In the genomic region with DNA sequence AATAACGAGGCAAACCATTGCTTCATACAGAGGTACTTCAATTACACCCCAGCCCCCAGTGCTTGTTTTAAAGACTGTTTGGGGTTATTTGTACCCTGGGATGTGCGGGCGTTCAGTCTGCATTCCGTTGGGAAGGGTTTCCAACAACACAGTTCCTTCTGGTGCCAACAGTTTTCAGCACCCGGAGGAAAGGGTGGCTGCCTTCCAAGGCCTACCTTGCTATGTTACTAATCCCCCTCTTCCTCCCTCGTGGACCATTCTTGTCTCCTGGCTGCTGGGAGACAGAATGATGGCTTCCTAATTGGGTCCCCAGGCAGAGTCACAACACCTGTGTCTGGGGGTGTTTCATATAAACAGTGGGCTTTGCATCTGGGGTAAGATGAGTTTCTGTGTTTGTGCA, we compare ENCODE assay signal across 12 mouse cellular contexts.
A peak's percentile ranks its signal among the peaks of the same experiment; 100 is the strongest.
DNase-seq lines count a peak whose midpoint lies in the region; ATAC-seq and TF ChIP-seq lines count a peak whose summit lies in the region.
"Had no signal": no experiment of that assay in that cellular context is flagged by ENCODE, and none has a peak within 500 bp of the region (broad histone marks: within the 10 kb centered on the region; RNA-seq: fewer than 3 reads in every experiment).

No protein-coding gene starts in this region.

- ATAC-seq in lung, postnatal 0 days = no peak
- ATAC-seq in heart, embryonic 16.5 days (replicated peaks; ENCODE audit: extremely low read depth, insufficient read depth, low FRiP score) = peak; percentile 18; the same call in 1 of the 2 replicates

- H3K9ac ChIP-seq in lung, postnatal 0 days (replicated peaks; ENCODE audit: low read depth) = no peak overlapping the region
- no peak overlapping the region for H3K9ac ChIP-seq in heart, embryonic 16.5 days (ENCODE audit: low read length)
- H3K9ac ChIP-seq: embryonic facial prominence, embryonic 12.5 days; hindbrain, embryonic 12.5 days; neural tube, embryonic 12.5 days had no signal

- no peak for TF ChIP-seq CTCF in lung, postnatal 0 days (IDR thresholded peaks at IDR 0.05)
- no peak for TF ChIP-seq CTCF in lung, adult 2 months (IDR thresholded peaks at IDR 0.05; ENCODE audit: insufficient read depth, low read length)

- H3K4me1 ChIP-seq in lung, postnatal 0 days (ENCODE audit: insufficient read depth, low read depth, low read length) = peaks cover 9% of the 10 kb centered on the region; the same call in 1 of the 2 replicates
- peaks cover 4% of the 10 kb centered on the region for H3K4me1 ChIP-seq in lung, adult 2 months (ENCODE audit: control insufficient read depth, insufficient read depth, low read length)
- H3K4me1 ChIP-seq in heart, embryonic 16.5 days (ENCODE audit: control insufficient read depth, insufficient read depth, low read length) = peaks cover 56% of the 10 kb centered on the region
- H3K4me1 ChIP-seq: neural tube, embryonic 12.5 days had no signal

- TF ChIP-seq POLR2A in lung, adult 2 months (IDR thresholded peaks at IDR 0.05; ENCODE audit: borderline replicate concordance, extremely low read depth, low read depth, low read length) = no peak

- no peak overlapping the region for H3K4me3 ChIP-seq in lung, postnatal 0 days (ENCODE audit: low read depth, low read length)
- H3K4me3 ChIP-seq in lung, adult 2 months (replicated peaks; ENCODE audit: extremely low read depth, low read depth, low read length) = no peak overlapping the region
- H3K4me3 ChIP-seq in heart, embryonic 16.5 days (ENCODE audit: low read length) = no peak overlapping the region
- H3K4me3 ChIP-seq: embryonic facial prominence, embryonic 12.5 days; hindbrain, embryonic 12.5 days; neural tube, embryonic 12.5 days had no signal

- no peak for DNase-seq in lung, postnatal 0 days (ENCODE audit: low spot score)
- no peak for DNase-seq in lung, adult 2 months
- DNase-seq in layer of hippocampus, postnatal 14 days (ENCODE audit: low spot score in 2 of 2) = peak; percentile 37 to 64
- DNase-seq in right cerebral cortex, postnatal 14 days = peak; percentile 52
- no peak for DNase-seq in spleen, adult 18-20 months
- DNase-seq in adrenal gland, postnatal 4 days (ENCODE audit: low spot score in 2 of 2) = no peak
- DNase-seq in Muller cell, postnatal 12 days (ENCODE audit: inconsistent ontology term) = no peak
- DNase-seq: adrenal gland, postnatal 25 days had no signal

- TF ChIP-seq EP300 in lung, postnatal 0 days (IDR thresholded peaks at IDR 0.05) = no peak

- H3K27ac ChIP-seq in lung, postnatal 0 days (ENCODE audit: low read length) = peak overlapping the region; percentile 72; the same call in 1 of the 2 replicates
- peak overlapping the region; percentile 72 for H3K27ac ChIP-seq in heart, embryonic 16.5 days (ENCODE audit: low read length)
- H3K27ac ChIP-seq: embryonic facial prominence, embryonic 12.5 days; hindbrain, embryonic 12.5 days; neural tube, embryonic 12.5 days had no signal

- H3K4me2 ChIP-seq in lung, postnatal 0 days (replicated peaks; ENCODE audit: low read depth, low read length) = no peak overlapping the region
- H3K4me2 ChIP-seq in heart, embryonic 16.5 days (ENCODE audit: low read depth, low read length) = no peak overlapping the region
- H3K4me2 ChIP-seq: embryonic facial prominence, embryonic 12.5 days; hindbrain, embryonic 12.5 days; neural tube, embryonic 12.5 days had no signal

- no peaks in the 10 kb centered on the region for H3K27me3 ChIP-seq in lung, postnatal 0 days (replicated peaks; ENCODE audit: insufficient read depth, low read length)
- H3K27me3 ChIP-seq in heart, embryonic 16.5 days (ENCODE audit: control insufficient read depth, insufficient read depth, low read length) = no peaks in the 10 kb centered on the region
- H3K27me3 ChIP-seq: embryonic facial prominence, embryonic 12.5 days; hindbrain, embryonic 12.5 days; neural tube, embryonic 12.5 days had no signal

- H3K9me3 ChIP-seq in lung, postnatal 0 days (ENCODE audit: low read length) = no peaks in the 10 kb centered on the region
- no peaks in the 10 kb centered on the region for H3K9me3 ChIP-seq in heart, embryonic 16.5 days (replicated peaks; ENCODE audit: control insufficient read depth, low read length)
- H3K9me3 ChIP-seq: embryonic facial prominence, embryonic 12.5 days; hindbrain, embryonic 12.5 days; neural tube, embryonic 12.5 days had no signal

- WGBS in lung, postnatal 0 days = 49% methylated on average over 6 of the region's 6 CpGs
- WGBS in lung, adult 2 months = 31% methylated on average over 6 of the region's 6 CpGs
- WGBS in heart, embryonic 16.5 days = 25% methylated on average over 6 of the region's 6 CpGs

- H3K36me3 ChIP-seq in lung, postnatal 0 days (ENCODE audit: insufficient read depth, low read length) = no peaks in the 10 kb centered on the region
- H3K36me3 ChIP-seq in heart, embryonic 16.5 days (ENCODE audit: control insufficient read depth, insufficient read depth) = no peaks in the 10 kb centered on the region
- H3K36me3 ChIP-seq: embryonic facial prominence, embryonic 12.5 days; hindbrain, embryonic 12.5 days; neural tube, embryonic 12.5 days had no signal

Comparison
In these comparisons a context has a peak if more than half of its experiments do, and no peak if none do; other contexts are left out.
1. DNase-seq: peak in layer of hippocampus, postnatal 14 days (2 of 2) and right cerebral cortex, postnatal 14 days (single experiment); none in lung, postnatal 0 days (single experiment), lung, adult 2 months (single experiment), spleen, adult 18-20 months (0 of 2), adrenal gland, postnatal 4 days (0 of 2) and Muller cell, postnatal 12 days (single experiment).